Mouse (Mus musculus) heart, adult 2 months (tissue): ENCODE data around the gene F5.

Experiments used
- CTCF ChIP-seq: fragments of 200-600 bp; IDR thresholded peaks from 2 replicates; pipeline ENCODE4 v1.8.1; 2022; ENCODE audit warnings: antibody characterized with exemption, mild to moderate bottlenecking, moderate library complexity
- EP300 ChIP-seq: fragments of 200-500 bp; IDR thresholded peaks from 2 replicates; pipeline ENCODE4 v1.6.1; 2011; ENCODE audit warnings: low read depth, low read length, control low read depth; ENCODE audit not compliant: insufficient read depth
- POLR2A ChIP-seq: fragments of 200-500 bp; IDR thresholded peaks from 2 replicates; pipeline ENCODE4 v1.6.1; 2011; ENCODE audit warnings: mild to moderate bottlenecking, low read depth, low read length, control low read depth; ENCODE audit not compliant: insufficient read depth

- TF ChIP-seq EP300 (no peak), CTCF (no peak), POLR2A (no peak)
Measured at GRCm38 (mm10) chr1:164134101-164134500, 17.5 kb upstream of the F5 start.
